Comparison of ENCODE assay signal across 23 mouse cellular contexts in the genomic region with DNA sequence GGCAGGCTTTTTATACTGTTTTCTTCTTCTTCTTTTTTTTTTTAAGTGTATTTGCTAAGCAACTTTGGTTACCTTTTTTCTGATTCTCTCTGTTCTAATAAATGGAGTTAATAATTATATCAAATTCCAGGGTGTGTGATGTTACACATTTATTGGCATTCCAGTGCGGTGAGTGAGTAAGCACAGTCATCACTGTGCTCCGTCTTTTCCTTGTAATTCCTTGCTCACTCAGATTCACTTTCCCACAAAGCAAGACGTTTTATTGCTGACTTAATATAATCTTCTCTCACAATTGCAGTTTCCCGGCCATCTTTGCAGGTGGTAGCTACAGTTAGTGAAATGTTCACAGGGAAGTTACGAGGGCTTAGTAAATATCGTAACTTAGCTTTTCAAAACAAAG. TPM values are rescaled to one million over a fixed set of nuclear protein-coding genes. Genes with fewer than 3 reads are reported as not detected.
DNase-seq lines count a peak whose midpoint lies in the region; ATAC-seq and TF ChIP-seq lines count a peak whose summit lies in the region.
"Had no signal": no experiment of that assay in that cellular context is flagged by ENCODE, and none has a peak within 500 bp of the region (broad histone marks: within the 10 kb centered on the region; RNA-seq: fewer than 3 reads in every experiment).

No protein-coding gene starts in this region.

- no peaks in the 10 kb centered on the region; the same call in 1 of the 2 replicates for H3K27me3 ChIP-seq in kidney, adult 2 months (replicated peaks; ENCODE audit: control insufficient read depth, insufficient read depth, low read length)
- no peaks in the 10 kb centered on the region for H3K27me3 ChIP-seq in intestine, embryonic 15.5 days (replicated peaks)
- no peaks in the 10 kb centered on the region for H3K27me3 ChIP-seq in limb, embryonic 10.5 days (ENCODE audit: low read depth, poor library complexity, severe bottlenecking)
- no peaks in the 10 kb centered on the region for H3K27me3 ChIP-seq in heart, embryonic 11.5 days (ENCODE audit: control insufficient read depth, insufficient read depth, low read length)
- H3K27me3 ChIP-seq: embryonic facial prominence, embryonic 13.5 days; forebrain, embryonic 12.5 days; hindbrain, embryonic 12.5 days had no signal

- H3K4me2 ChIP-seq in intestine, embryonic 15.5 days (replicated peaks), result no peak overlapping the region
- no peak overlapping the region for H3K4me2 ChIP-seq in heart, embryonic 11.5 days
- H3K4me2 ChIP-seq: embryonic facial prominence, embryonic 13.5 days; forebrain, embryonic 12.5 days; hindbrain, embryonic 12.5 days had no signal

- H3K9me3 ChIP-seq in intestine, embryonic 15.5 days, result no peaks in the 10 kb centered on the region
- H3K9me3 ChIP-seq in limb, embryonic 10.5 days (replicated peaks), result no peaks in the 10 kb centered on the region
- H3K9me3 ChIP-seq in heart, embryonic 11.5 days (replicated peaks; ENCODE audit: control insufficient read depth, low read length), result 0 out of 2 replicates have a peak, but pooled peaks cover 2% of the 10 kb centered on the region
- H3K9me3 ChIP-seq: embryonic facial prominence, embryonic 13.5 days; forebrain, embryonic 12.5 days; G1E; hindbrain, embryonic 12.5 days had no signal

- peak; percentile 42 for DNase-seq in kidney, adult 2 months
- DNase-seq in kidney, adult 18-20 months, result no peak
- DNase-seq in 3T3-L1 (ENCODE audit: low read depth, low spot score), result peak; percentile 73
- DNase-seq in spleen, postnatal 14 days (ENCODE audit: low spot score in 2 of 2), result no peak
- no peak for DNase-seq in limb, embryonic 10.5 days (ENCODE audit: low spot score)
- DNase-seq: adrenal gland, postnatal 14 days; cerebellum, adult 11-12 months; cerebellum, adult 9-10 months; cerebellum, postnatal 36 days; gastrocnemius, postnatal 10 days; heart, adult 2 months; heart, postnatal 10 days; heart, postnatal 4 days had no signal

- no peak overlapping the region for H3K4me3 ChIP-seq in kidney, adult 2 months (ENCODE audit: insufficient read depth, low read depth, low read length)
- no peak overlapping the region for H3K4me3 ChIP-seq in intestine, embryonic 15.5 days (replicated peaks)
- no peak overlapping the region for H3K4me3 ChIP-seq in limb, embryonic 10.5 days
- no peak overlapping the region for H3K4me3 ChIP-seq in heart, embryonic 11.5 days (ENCODE audit: low read depth, low read length)
- H3K4me3 ChIP-seq: embryonic facial prominence, embryonic 13.5 days; forebrain, embryonic 12.5 days; heart, adult 2 months; hindbrain, embryonic 12.5 days had no signal

- no peak for TF ChIP-seq CTCF in kidney, adult 2 months (conservative IDR thresholded peaks at IDR 0.05; ENCODE audit: insufficient read depth, insufficient read length, low read depth, low read length)

- 0 out of 2 replicates have a peak overlapping the region, but pooled peaks have one; percentile 6 for H3K27ac ChIP-seq in kidney, adult 2 months (ENCODE audit: insufficient read depth, low read depth, low read length)
- no peak overlapping the region for H3K27ac ChIP-seq in intestine, embryonic 15.5 days
- no peak overlapping the region for H3K27ac ChIP-seq in limb, embryonic 10.5 days
- no peak overlapping the region for H3K27ac ChIP-seq in heart, embryonic 11.5 days (ENCODE audit: low read depth, low read length)
- H3K27ac ChIP-seq: embryonic facial prominence, embryonic 13.5 days; forebrain, embryonic 12.5 days; heart, adult 2 months; hindbrain, embryonic 12.5 days had no signal

- TF ChIP-seq POLR2A in kidney, adult 2 months (IDR thresholded peaks at IDR 0.05; ENCODE audit: low read depth, low read length), result no peak

- peak; percentile 63 for ATAC-seq in intestine, embryonic 15.5 days
- no peak for ATAC-seq in heart, embryonic 11.5 days (replicated peaks; ENCODE audit: insufficient number of reproducible peaks, low FRiP score, low TSS enrichment)
- ATAC-seq: activated CD4-positive, CD25-positive, alpha-beta regulatory T cell, adult 4 months; CD4-positive, CD25-positive, alpha-beta regulatory T cell, adult 4 months; forebrain, embryonic 16.5 days; hindbrain, embryonic 16.5 days had no signal

- no peak overlapping the region for H3K9ac ChIP-seq in intestine, embryonic 15.5 days
- H3K9ac ChIP-seq in heart, embryonic 11.5 days (ENCODE audit: low read depth, low read length), result no peak overlapping the region
- H3K9ac ChIP-seq: embryonic facial prominence, embryonic 13.5 days; forebrain, embryonic 12.5 days; hindbrain, embryonic 12.5 days had no signal

- H3K36me3 ChIP-seq in kidney, adult 2 months (ENCODE audit: control insufficient read depth, insufficient read depth, low read length), result no peaks in the 10 kb centered on the region
- H3K36me3 ChIP-seq in intestine, embryonic 15.5 days, result no peaks in the 10 kb centered on the region
- H3K36me3 ChIP-seq in limb, embryonic 10.5 days, result no peaks in the 10 kb centered on the region
- no peaks in the 10 kb centered on the region for H3K36me3 ChIP-seq in heart, embryonic 11.5 days (ENCODE audit: control insufficient read depth, insufficient read depth, low read length)
- H3K36me3 ChIP-seq: embryonic facial prominence, embryonic 13.5 days; forebrain, embryonic 12.5 days; hindbrain, embryonic 12.5 days had no signal

- peaks cover 2% of the 10 kb centered on the region; the same call in 1 of the 2 replicates for H3K4me1 ChIP-seq in kidney, adult 2 months (ENCODE audit: control insufficient read depth, insufficient read depth, low read length)
- no peaks in the 10 kb centered on the region for H3K4me1 ChIP-seq in intestine, embryonic 15.5 days (replicated peaks)
- no peaks in the 10 kb centered on the region for H3K4me1 ChIP-seq in limb, embryonic 10.5 days
- peaks cover 4% of the 10 kb centered on the region; the same call in 1 of the 2 replicates for H3K4me1 ChIP-seq in heart, embryonic 11.5 days (ENCODE audit: control insufficient read depth, insufficient read depth, low read length)
- H3K4me1 ChIP-seq: embryonic facial prominence, embryonic 13.5 days; forebrain, embryonic 12.5 days; hindbrain, embryonic 12.5 days had no signal

- 41% methylated on average over 6 of the region's 6 CpGs for WGBS in kidney, adult 2 months
- 52% methylated on average over 6 of the region's 6 CpGs for WGBS in intestine, embryonic 15.5 days
- 90% methylated on average over 6 of the region's 6 CpGs for WGBS in limb, embryonic 10.5 days
- WGBS in heart, embryonic 11.5 days (ENCODE audit: insufficient replicate concordance), result 89% methylated on average over 6 of the region's 6 CpGs

RNA-seq across cellular contexts. Expression of a gene that starts 19.2 kb away (rescaled TPM):
- polyA plus RNA-seq in kidney, adult 2 months (2012; rRNA removed), result 6.0 and 7.8 TPM in 2 replicates
- polyA plus RNA-seq in intestine, embryonic 15.5 days (2015; fragmentation: Nextera tagmentation; extraction: Ambion mirVana), result 30.1 and 32.6 TPM in 2 replicates
- polyA plus RNA-seq in limb, embryonic 10.5 days (2016; fragmentation: Nextera tagmentation; extraction: Ambion mirVana), result 34.0 and 38.6 TPM in 2 replicates
- 23.1 and 31.3 TPM in 2 replicates for polyA plus RNA-seq in heart, embryonic 11.5 days (2014; fragmentation: Nextera tagmentation; extraction: Ambion mirVana)

Comparison
In these comparisons a context has a peak if more than half of its experiments do, and no peak if none do; other contexts are left out.
1. DNase-seq: peak in kidney, adult 2 months (single experiment) and 3T3-L1 (single experiment); none in kidney, adult 18-20 months (single experiment), spleen, postnatal 14 days (0 of 2) and limb, embryonic 10.5 days (single experiment).